Mouse (Mus musculus): ENCODE results near the gene Ppp1r12b. TPM values are rescaled to one million over a fixed set of nuclear protein-coding genes. Genes with fewer than 3 reads are reported as not detected.

Ppp1r12b gene
- polyA plus RNA-seq, 2 experiments = 9.2 to 11.4 TPM

DNA sequence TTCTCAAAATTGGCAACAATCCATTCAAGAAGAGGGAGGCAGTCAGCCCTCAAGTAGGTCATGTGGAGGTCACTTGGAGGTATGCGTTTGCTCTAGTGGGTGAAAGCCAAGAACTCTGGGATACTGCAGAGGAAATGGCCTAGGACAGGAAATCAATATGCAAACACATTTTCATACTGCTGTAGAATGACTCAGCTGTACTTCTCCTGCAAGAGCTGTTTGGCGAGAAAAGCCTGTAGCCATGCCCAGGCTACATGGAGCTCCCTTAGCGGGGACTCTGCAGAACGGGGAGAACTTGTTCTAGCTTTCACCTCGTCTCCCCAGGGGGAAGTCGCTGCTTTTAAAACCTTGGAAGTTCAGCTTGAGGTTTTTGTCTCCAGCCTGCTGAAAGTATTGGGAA lies 184.4 kb downstream of the Ppp1r12b start:
- Histone ChIP-seq H3K4me2 (replicated peaks; ENCODE audit: low read depth, low read length, severe bottlenecking) (no peak overlapping the region), H3K4me3 (replicated peaks; ENCODE audit: low read length) (no peak overlapping the region), H3K27me3 (ENCODE audit: control insufficient read depth, insufficient read depth, low read length) (no peaks in the 10 kb centered on the region), H3K27ac (replicated peaks; ENCODE audit: low read depth, low read length) (no peak overlapping the region), H3K4me1 (ENCODE audit: control insufficient read depth, insufficient read depth, low read length) (peaks cover 23% of the 10 kb centered on the region), H3K36me3 (ENCODE audit: control insufficient read depth, insufficient read depth, low read length) (peaks cover 25% of the 10 kb centered on the region), H3K9me3 (ENCODE audit: control insufficient read depth, low read length) (no peaks in the 10 kb centered on the region), H3K9ac (ENCODE audit: low read depth, low read length, severe bottlenecking) (no peak overlapping the region)
- DNase-seq (ENCODE audit: low spot score) (peak; percentile 63), ATAC-seq (ENCODE audit: low FRiP score, low read depth) (no peak)
- TF ChIP-seq POLR2A (IDR thresholded peaks at IDR 0.05; ENCODE audit: borderline replicate concordance, extremely low read depth, insufficient read depth, insufficient read length) = no peak
- WGBS = 55% methylated on average over 6 of the region's 6 CpGs

DNA sequence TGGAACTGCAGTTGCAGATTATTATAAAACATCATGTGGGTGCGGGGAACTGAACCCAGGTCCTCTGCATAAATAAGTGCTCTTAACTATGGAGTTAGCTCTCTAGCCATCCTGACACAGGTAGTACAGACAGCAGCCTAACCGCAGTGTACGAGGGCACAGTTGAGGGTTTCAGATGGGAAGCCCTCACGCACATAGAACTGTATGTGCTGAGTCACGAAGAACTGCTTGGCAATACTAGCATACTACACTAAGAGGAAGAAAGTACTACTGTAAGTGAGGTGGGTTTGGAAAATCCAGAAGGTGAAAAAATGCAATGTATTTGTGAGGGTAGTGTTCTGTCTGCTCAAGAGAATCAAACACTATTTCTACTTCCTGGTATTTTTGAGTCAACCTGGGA lies 185.4 kb downstream of the Ppp1r12b start:
- Histone ChIP-seq H3K4me3 (replicated peaks; ENCODE audit: low read length) (no peak overlapping the region), H3K4me1 (ENCODE audit: control insufficient read depth, insufficient read depth, low read length) (peaks cover 17% of the 10 kb centered on the region), H3K27me3 (ENCODE audit: control insufficient read depth, insufficient read depth, low read length) (no peaks in the 10 kb centered on the region), H3K9ac (ENCODE audit: low read depth, low read length, severe bottlenecking) (no peak overlapping the region), H3K4me2 (replicated peaks; ENCODE audit: low read depth, low read length, severe bottlenecking) (no peak overlapping the region), H3K36me3 (ENCODE audit: control insufficient read depth, insufficient read depth, low read length) (peaks cover 18% of the 10 kb centered on the region), H3K9me3 (ENCODE audit: control insufficient read depth, low read length) (no peaks in the 10 kb centered on the region), H3K27ac (replicated peaks; ENCODE audit: low read depth, low read length) (no peak overlapping the region)
- no peak for ATAC-seq (ENCODE audit: low FRiP score, low read depth)
- no peak for TF ChIP-seq POLR2A (IDR thresholded peaks at IDR 0.05; ENCODE audit: borderline replicate concordance, extremely low read depth, insufficient read depth, insufficient read length)
- 95% methylated on average over 5 of the region's 5 CpGs for WGBS
- DNase-seq (ENCODE audit: low spot score) = no peak

DNA sequence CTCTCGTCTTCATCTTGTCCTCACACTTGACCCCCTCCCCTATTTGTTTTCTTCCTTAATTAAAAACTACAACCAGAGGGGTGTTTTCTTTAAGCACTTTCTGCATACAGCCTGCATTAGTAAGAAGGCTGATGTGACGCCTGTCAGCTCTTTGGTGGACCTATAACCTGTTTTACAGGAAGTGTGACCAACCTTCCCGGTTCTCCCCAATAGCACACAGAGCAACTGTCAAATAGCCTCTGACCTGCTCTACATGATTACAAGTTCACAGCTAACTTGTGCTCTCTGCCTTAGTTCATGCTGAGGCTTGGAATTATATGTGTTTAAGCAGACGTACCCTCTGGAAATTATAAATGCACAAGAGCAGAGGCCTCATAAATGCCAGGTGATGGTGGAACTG lies 189.3 kb downstream of the Ppp1r12b start:
- WGBS = 59% methylated on average over 4 of the region's 4 CpGs
- no peak overlapping the region for H3K4me3 ChIP-seq (replicated peaks; ENCODE audit: low read length)
- no peaks in the 10 kb centered on the region for H3K27me3 ChIP-seq (ENCODE audit: control insufficient read depth, insufficient read depth, low read length)
- H3K27ac ChIP-seq (replicated peaks; ENCODE audit: low read depth, low read length) = no peak overlapping the region
- TF ChIP-seq POLR2A (IDR thresholded peaks at IDR 0.05; ENCODE audit: borderline replicate concordance, extremely low read depth, insufficient read depth, insufficient read length) = no peak
- H3K4me2 ChIP-seq (replicated peaks; ENCODE audit: low read depth, low read length, severe bottlenecking) = no peak overlapping the region
- H3K9ac ChIP-seq (ENCODE audit: low read depth, low read length, severe bottlenecking) = no peak overlapping the region
- peaks cover 8% of the 10 kb centered on the region; the same call in 1 of the 2 replicates for H3K36me3 ChIP-seq (ENCODE audit: control insufficient read depth, insufficient read depth, low read length)
- H3K4me1 ChIP-seq (ENCODE audit: control insufficient read depth, insufficient read depth, low read length) = peaks cover 2% of the 10 kb centered on the region; the same call in 1 of the 2 replicates
- DNase-seq (ENCODE audit: low spot score) = no peak
- H3K9me3 ChIP-seq (ENCODE audit: control insufficient read depth, low read length) = no peaks in the 10 kb centered on the region
- ATAC-seq (ENCODE audit: low FRiP score, low read depth) = no peak

DNA sequence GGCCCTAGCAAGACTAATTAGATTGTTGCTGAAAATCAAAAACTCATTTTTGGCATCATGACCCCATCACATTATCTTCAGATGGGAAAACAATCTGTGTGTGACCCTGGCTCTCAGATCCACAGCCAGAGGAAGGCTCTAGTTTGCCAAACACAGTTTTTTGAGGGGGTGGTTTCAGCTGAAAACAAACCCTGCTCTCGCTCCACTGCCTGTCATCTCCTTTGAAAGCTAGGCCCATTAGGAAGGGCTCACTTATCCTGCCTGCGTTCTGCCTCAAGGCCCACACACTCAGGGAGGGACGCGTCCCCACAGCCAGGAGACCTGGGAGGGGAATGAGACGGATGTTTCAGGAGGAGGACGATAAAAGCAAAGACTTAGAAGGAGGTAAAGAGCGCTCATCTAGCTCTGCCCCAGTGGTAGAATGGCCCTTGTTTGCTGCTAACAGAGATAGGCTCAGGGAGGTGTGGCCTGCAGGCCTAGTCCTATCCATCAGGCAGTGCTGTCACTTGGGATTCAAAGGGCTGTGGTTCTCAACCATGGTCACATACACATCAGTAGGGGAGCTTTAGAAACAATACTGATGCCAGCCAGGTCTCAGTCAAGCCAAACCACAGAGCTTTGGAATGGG lies 190.8 kb downstream of the Ppp1r12b start:
- WGBS = 64% methylated on average over 7 of the region's 7 CpGs
- Histone ChIP-seq H3K4me1 (ENCODE audit: control insufficient read depth, insufficient read depth, low read length) (no peaks in the 10 kb centered on the region), H3K27ac (replicated peaks; ENCODE audit: low read depth, low read length) (no peak overlapping the region), H3K4me3 (replicated peaks; ENCODE audit: low read length) (no peak overlapping the region), H3K4me2 (replicated peaks; ENCODE audit: low read depth, low read length, severe bottlenecking) (no peak overlapping the region), H3K9me3 (ENCODE audit: control insufficient read depth, low read length) (no peaks in the 10 kb centered on the region), H3K9ac (ENCODE audit: low read depth, low read length, severe bottlenecking) (no peak overlapping the region), H3K36me3 (ENCODE audit: control insufficient read depth, insufficient read depth, low read length) (peaks cover 11% of the 10 kb centered on the region; the same call in 1 of the 2 replicates), H3K27me3 (ENCODE audit: control insufficient read depth, insufficient read depth, low read length) (no peaks in the 10 kb centered on the region)
- no peak for ATAC-seq (ENCODE audit: low FRiP score, low read depth)
- no peak for TF ChIP-seq POLR2A (IDR thresholded peaks at IDR 0.05; ENCODE audit: borderline replicate concordance, extremely low read depth, insufficient read depth, insufficient read length)
- no peak for DNase-seq (ENCODE audit: low spot score)

DNA sequence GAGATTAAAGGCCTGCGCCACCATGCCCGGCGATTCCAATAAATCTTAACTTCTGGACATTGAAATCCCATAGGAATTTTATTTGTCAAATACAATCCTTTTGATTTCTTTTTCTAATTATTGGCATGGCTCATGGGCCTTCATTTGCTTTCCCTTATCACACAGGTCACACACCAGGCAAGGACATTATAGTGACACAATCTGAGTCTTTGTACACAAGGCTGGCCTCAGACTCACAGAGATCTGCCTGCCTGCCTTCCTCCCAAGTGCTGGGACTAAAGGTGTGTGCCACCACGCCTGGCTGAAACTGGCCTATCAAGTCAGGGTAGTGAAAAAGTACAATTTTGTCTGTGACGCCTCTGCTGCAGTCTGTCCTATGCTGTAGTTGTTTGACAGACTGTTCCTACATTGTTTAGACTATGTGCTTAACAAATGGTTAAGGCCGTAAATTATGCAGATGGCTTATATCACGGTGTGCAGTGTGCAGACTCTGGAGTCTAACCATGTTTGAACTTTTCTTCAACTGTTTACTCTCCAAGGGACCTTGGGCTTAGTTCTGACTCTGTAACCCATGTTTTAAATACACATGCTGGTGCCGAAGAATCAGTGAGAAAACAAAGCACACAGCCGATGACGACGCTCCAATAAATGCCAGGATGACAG lies 191.8 kb downstream of the Ppp1r12b start:
- H3K27ac ChIP-seq (replicated peaks; ENCODE audit: low read depth, low read length) = no peak overlapping the region
- H3K9ac ChIP-seq (ENCODE audit: low read depth, low read length, severe bottlenecking) = no peak overlapping the region
- no peak for TF ChIP-seq POLR2A (IDR thresholded peaks at IDR 0.05; ENCODE audit: borderline replicate concordance, extremely low read depth, insufficient read depth, insufficient read length)
- H3K9me3 ChIP-seq (ENCODE audit: control insufficient read depth, low read length) = no peaks in the 10 kb centered on the region
- H3K4me1 ChIP-seq (ENCODE audit: control insufficient read depth, insufficient read depth, low read length) = no peaks in the 10 kb centered on the region
- peaks cover 22% of the 10 kb centered on the region for H3K36me3 ChIP-seq (ENCODE audit: control insufficient read depth, insufficient read depth, low read length)
- WGBS = 74% methylated on average over 11 of the region's 11 CpGs
- no peak for ATAC-seq (ENCODE audit: low FRiP score, low read depth)
- H3K4me3 ChIP-seq (replicated peaks; ENCODE audit: low read length) = no peak overlapping the region
- no peak for DNase-seq (ENCODE audit: low spot score)
- no peaks in the 10 kb centered on the region for H3K27me3 ChIP-seq (ENCODE audit: control insufficient read depth, insufficient read depth, low read length)
- no peak overlapping the region for H3K4me2 ChIP-seq (replicated peaks; ENCODE audit: low read depth, low read length, severe bottlenecking)
